Mouse (Mus musculus): Measurements from ENCODE around the gene Cmtm4.

Gene Cmtm4

GRCm38 (mm10) chr8:104374864-104375846 is 20.5 kb downstream of the Cmtm4 start:
- CTCF ChIA-PET = no interaction called here

DNA sequence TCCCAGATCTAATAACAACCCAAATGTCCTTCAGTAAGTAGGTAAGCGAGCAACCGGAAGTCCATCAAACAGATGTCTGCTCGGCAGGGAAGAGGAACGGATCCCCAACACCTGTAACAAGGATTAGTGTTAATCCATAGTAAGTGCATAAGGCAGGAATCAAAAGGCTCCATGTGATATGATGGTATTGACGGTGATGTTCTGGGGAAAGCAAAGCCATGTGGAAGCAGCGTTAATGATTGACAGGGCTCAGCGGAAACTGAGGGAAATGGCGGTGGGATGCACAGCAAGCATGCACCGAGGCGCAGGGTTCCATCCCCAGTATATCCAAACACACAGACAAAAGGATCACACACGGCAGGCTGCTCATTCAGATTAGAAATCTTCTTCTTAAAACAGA is 21.3 kb downstream of the Cmtm4 start:
- CTCF ChIA-PET = interaction anchor here (0.6 kb wide), 1 partner anchor 35 kb away, joined by 4 read pairs; the partner anchor contains the start of gene Cmtm3

GRCm38 (mm10) chr8:104373779-104374178 is 21.8 kb downstream of the Cmtm4 start:
- CTCF ChIA-PET = interaction anchor here (0.6 kb wide), 1 partner anchor 34 kb away, joined by 4 read pairs; the partner anchor contains the start of gene Cmtm3

DNA sequence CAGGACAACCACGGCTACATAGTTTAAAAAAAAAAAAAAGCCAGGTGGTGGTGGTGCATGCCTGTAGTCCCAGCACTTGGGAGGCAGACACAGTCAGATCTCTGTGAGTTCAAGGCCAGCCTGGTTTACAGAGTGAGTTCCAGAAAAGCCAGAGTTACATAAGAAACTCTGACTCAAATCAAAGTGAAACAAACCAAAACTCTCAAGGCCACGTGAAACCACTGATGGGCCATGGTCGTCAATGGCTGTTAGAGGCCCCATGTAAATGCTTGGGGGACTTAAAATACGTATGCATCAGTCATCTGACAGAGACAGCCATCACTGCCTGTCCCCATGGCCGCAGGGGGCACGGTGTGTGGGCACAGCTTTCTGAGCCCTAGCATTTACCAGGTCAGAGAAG is 24.5 kb downstream of the Cmtm4 start:
- CTCF ChIA-PET = no interaction called here

DNA sequence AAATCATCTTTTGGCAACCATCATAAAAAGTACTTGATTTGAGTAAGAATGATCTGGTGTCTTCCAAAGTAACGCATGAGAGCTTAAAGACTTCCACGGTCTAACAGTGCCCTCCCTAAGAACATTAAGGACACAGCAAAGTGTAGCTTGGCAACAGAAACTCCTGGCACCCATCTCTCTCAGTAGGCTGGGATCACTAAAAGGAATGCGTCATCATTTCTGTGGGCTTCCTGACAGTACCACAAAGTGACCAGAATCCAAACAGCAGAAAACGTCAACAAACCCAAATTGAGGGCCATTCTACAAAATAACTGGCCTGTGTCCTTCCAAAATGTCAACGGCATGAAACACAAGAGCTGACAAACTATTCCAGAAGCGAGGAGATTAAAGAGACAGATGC is 25.5 kb downstream of the Cmtm4 start:
- CTCF ChIA-PET = no interaction called here

DNA sequence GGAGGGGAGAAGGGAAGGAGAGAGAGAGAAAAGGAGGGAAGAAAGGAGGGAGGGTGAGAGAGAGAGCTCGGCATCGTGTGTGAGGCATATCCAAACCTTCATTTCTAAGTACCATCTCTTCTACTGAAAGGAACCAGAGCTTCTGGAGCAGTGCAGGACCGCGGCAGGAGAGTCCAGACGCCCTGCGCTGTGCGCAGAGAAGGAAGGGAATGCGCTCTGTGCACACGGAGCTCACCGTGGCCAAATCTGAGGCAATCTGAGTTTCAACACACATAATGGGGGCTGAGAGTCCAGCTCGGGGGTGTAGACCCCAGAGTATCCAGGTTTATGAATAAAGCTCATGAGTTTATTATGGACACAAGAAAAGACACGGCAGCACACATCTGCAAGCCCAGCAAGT is 26.0 kb downstream of the Cmtm4 start:
- CTCF ChIA-PET = no interaction called here

GRCm38 (mm10) chr8:104367398-104367797 is 28.2 kb downstream of the Cmtm4 start:
- CTCF ChIA-PET = no interaction called here

GRCm38 (mm10) chr8:104365695-104366094 is 29.9 kb downstream of the Cmtm4 start:
- CTCF ChIA-PET = no interaction called here

GRCm38 (mm10) chr8:104359778-104360456 is 35.7 kb downstream of the Cmtm4 start:
- CTCF ChIA-PET = no interaction called here

DNA sequence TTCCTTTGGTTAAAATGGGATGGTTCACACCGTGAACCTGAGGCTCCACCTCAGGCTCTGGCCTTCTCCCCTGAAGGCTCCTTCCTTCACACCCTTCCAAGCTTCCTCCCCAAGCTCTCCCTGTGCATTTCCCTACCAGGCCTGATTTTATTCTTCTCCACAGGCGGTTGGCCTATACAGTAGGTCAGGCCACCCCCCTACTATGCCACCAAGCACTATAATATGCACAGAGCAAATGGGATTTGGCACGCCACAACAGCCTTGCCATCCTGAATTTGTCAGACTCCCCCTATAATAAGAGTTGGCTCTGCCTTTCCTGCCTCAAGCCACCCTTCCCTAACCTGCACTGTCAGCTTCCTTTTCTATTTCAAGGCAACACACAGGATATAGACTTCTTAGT is 37.0 kb downstream of the Cmtm4 start:
- CTCF ChIA-PET = no interaction called here

- CTCF ChIA-PET = interaction anchor here (0.6 kb wide), 2 partner anchors 123 to 210 kb away, joined by 3 to 8 read pairs; no protein-coding TSS in a partner anchor
These were observed 41.1 kb downstream of the Cmtm4 start for GRCm38 (mm10) chr8:104354504-104354903.

- CTCF ChIA-PET = no interaction called here
These were observed 42.4 kb downstream of the Cmtm4 start for GRCm38 (mm10) chr8:104353186-104353585.

DNA sequence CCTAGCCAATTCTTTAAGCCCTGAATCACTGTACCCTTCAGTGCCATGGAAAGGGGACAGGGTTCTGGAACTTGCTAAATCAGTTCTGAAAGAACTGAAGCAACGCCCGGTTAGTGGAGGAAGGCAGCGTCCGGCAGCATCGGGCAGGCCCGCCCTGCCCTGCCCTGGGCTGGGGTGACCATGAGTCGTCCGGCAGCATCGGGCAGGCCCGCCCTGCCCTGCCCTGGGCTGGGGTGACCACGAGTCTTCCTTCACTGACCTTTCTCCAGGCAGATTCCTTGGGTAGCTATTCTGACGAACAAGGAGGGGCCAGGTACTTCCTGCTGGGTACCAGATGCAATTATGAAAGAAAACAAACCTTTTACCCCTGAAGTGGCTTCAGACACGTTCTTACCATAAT is 45.6 kb downstream of the Cmtm4 start:
- CTCF ChIA-PET = no interaction called here

- CTCF ChIA-PET = interaction anchor here (0.6 kb wide), 1 partner anchor 84 kb away, joined by 4 read pairs; no protein-coding TSS in a partner anchor
These were observed 46.6 kb downstream of the Cmtm4 start for GRCm38 (mm10) chr8:104348971-104349370.

DNA sequence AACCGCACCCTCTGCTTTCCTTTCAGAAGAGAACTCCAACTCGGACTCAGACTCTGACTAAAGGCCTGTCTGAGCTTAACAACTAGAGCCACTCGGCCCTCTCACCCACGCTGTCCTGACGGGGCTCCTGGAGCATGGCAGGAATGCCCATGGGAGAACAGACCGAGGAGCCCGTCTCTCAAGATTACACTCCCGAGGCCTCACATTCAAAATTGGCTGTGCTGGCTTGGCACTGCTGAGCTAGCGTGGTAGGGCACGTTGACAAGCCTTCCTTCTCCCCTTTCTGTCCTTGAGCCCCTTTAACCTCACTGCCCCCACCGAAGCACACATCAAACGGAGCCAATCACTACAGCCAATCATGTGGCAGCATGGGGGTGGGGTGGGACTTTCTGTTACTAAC is 48.9 kb downstream of the Cmtm4 start:
- CTCF ChIA-PET = no interaction called here

- CTCF ChIA-PET = no interaction called here
These were observed 51.0 kb downstream of the Cmtm4 start for GRCm38 (mm10) chr8:104344622-104345021.

- CTCF ChIA-PET = no interaction called here
These were observed 51.6 kb downstream of the Cmtm4 start for GRCm38 (mm10) chr8:104343957-104344356.

DNA sequence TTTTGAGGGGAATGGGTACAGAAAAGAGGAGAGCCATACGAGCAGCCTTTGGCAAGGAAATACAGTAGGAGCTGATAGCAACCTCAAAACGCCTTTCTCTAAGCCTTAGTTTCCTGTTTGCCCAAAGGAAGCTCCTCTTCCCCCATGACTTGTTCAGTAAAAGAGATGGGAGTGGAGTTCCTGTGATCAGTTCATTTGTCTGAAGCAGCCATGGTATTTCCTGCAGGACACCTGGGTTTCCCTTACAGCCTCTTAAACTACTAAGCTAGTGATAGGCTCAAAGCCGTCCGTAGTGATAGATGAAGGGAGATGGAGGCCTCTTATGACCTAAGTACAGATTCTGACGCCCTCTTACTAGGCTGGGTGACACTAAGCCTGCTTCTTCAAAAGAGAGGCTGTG is 53.2 kb downstream of the Cmtm4 start:
- CTCF ChIA-PET = interaction anchor here (0.5 to 1.1 kb wide), 5 partner anchors 23 to 260 kb away, joined by 3 to 8 read pairs (median 6); partner anchors contain the start of gene Dync1li2

- CTCF ChIA-PET = interaction anchor here (0.6 to 1.1 kb wide), 3 partner anchors 22 to 260 kb away, joined by 3 to 9 read pairs (median 3); no protein-coding TSS in a partner anchor
These were observed 53.9 kb downstream of the Cmtm4 start for GRCm38 (mm10) chr8:104341678-104342077.

DNA sequence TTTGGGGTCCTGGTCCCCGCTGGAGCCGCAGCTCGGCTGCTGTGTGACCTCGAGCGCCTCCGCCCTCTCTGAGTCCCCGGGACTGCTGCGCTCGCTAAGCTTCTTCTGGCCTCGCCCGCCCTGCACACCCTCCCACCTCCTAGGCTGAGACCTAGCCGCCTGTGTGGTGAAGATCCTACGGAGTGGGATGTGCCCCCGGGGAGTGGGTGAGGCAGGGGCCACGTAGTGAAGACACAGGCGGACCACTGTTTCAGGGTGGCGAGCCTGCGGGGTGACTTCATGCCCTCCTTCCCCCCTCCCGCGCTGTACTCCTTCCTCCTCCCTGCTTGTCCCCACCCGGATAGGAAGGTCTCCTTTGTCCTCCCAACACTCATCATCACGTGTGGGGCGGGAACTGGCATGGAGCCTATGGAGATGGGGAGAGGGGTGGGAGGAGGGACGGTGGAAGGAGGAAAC is 54.5 kb downstream of the Cmtm4 start:
- CTCF ChIA-PET = no interaction called here

GRCm38 (mm10) chr8:104340233-104341105 is 55.1 kb downstream of the Cmtm4 start:
- CTCF ChIA-PET = interaction anchor here (0.7 to 1.0 kb wide), 2 partner anchors 179 to 213 kb away, joined by 3 to 7 read pairs; no protein-coding TSS in a partner anchor

DNA sequence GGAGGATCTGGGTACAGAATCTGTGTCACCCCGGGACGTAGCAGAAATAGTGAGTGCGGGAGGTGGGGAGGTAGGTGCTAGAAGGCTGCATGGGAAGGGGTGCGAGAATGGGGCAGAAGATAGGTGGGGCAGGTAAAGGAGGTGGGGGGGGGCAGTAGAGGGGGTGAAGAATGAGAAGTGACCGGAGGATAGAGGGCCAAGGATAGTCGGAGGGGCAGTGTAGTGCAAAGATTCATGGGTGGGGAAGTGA is 55.7 kb downstream of the Cmtm4 start:
- CTCF ChIA-PET = interaction anchor here (0.7 to 1.0 kb wide), 2 partner anchors 179 to 212 kb away, joined by 3 to 7 read pairs; no protein-coding TSS in a partner anchor
